Comparison of ENCODE assay signal across 9 mouse cellular contexts in the genomic region with DNA sequence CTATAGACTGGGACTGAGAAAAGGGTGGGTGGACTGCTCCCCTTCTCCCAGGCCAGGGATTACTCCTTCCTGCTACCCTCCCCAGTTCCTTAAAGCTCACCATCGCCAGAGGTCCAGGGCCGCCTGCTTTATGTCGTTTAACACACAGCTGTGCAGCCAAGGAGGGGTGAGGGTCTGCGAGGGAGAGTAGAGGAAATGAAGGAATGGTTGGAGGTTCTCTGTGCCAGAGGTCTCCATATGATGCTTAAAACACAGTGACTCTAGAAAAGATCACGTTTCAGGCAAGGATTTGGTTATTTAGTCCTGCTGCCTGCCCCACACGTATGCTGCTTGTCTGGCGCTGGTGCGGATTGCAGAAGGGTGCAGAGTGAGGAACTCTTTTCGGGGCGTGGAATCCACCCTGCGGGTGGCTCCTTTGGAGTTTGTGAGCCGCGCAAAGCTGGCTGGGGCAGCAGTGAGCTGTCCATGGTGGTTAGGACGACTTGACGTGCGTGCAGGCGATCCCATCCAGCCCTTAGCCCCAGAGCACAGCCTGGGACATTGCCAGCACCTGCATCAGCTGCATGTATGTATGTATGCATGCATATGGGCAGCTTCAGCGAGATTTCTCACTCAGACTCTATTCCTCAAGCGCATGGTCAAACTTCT. TPM values are rescaled to one million over a fixed set of nuclear protein-coding genes. Genes with fewer than 3 reads are reported as not detected.
DNase-seq lines count a peak whose midpoint lies in the region; ATAC-seq lines count a peak whose summit lies in the region.
"Had no signal": no experiment of that assay in that cellular context is flagged by ENCODE, and none has a peak within 500 bp of the region (broad histone marks: within the 10 kb centered on the region; RNA-seq: fewer than 3 reads in every experiment).

No protein-coding gene starts in this region.

- H3K27ac ChIP-seq in intestine, embryonic 14.5 days (ENCODE audit: low read depth), result no peak overlapping the region
- no peak overlapping the region for H3K27ac ChIP-seq in intestine, embryonic 16.5 days (ENCODE audit: low read length)
- no peak overlapping the region for H3K27ac ChIP-seq in embryonic facial prominence, embryonic 15.5 days (replicated peaks)
- H3K27ac ChIP-seq: liver, embryonic 14.5 days had no signal

- no peak overlapping the region for H3K4me2 ChIP-seq in intestine, embryonic 14.5 days (ENCODE audit: low read length)
- no peak overlapping the region for H3K4me2 ChIP-seq in intestine, embryonic 16.5 days (ENCODE audit: low read depth, low read length)
- peak overlapping the region; percentile 24; the same call in 1 of the 2 replicates for H3K4me2 ChIP-seq in embryonic facial prominence, embryonic 15.5 days (replicated peaks)

- H3K9me3 ChIP-seq in intestine, embryonic 14.5 days (ENCODE audit: control insufficient read depth, low read length), result no peaks in the 10 kb centered on the region
- no peaks in the 10 kb centered on the region for H3K9me3 ChIP-seq in intestine, embryonic 16.5 days (ENCODE audit: control insufficient read depth, low read length)
- no peaks in the 10 kb centered on the region for H3K9me3 ChIP-seq in embryonic facial prominence, embryonic 15.5 days (replicated peaks)

- 2% methylated on average over 19 of the region's 19 CpGs for WGBS in intestine, embryonic 14.5 days
- WGBS in intestine, embryonic 16.5 days, result 4% methylated on average over 19 of the region's 19 CpGs
- WGBS in embryonic facial prominence, embryonic 15.5 days, result 3% methylated on average over 19 of the region's 19 CpGs

- peaks cover 41% of the 10 kb centered on the region for H3K27me3 ChIP-seq in intestine, embryonic 14.5 days (replicated peaks; ENCODE audit: control insufficient read depth, insufficient read depth, low read length)
- H3K27me3 ChIP-seq in intestine, embryonic 16.5 days (replicated peaks; ENCODE audit: control insufficient read depth, insufficient read depth, low read length), result peaks cover 30% of the 10 kb centered on the region
- peaks cover 29% of the 10 kb centered on the region for H3K27me3 ChIP-seq in embryonic facial prominence, embryonic 15.5 days

- H3K36me3 ChIP-seq in intestine, embryonic 14.5 days (ENCODE audit: control insufficient read depth, insufficient read depth, low read length), result no peaks in the 10 kb centered on the region
- H3K36me3 ChIP-seq in intestine, embryonic 16.5 days (ENCODE audit: control insufficient read depth, insufficient read depth, low read length), result no peaks in the 10 kb centered on the region
- H3K36me3 ChIP-seq in embryonic facial prominence, embryonic 15.5 days, result no peaks in the 10 kb centered on the region

- H3K4me1 ChIP-seq in intestine, embryonic 14.5 days (replicated peaks; ENCODE audit: control insufficient read depth, insufficient read depth, low read length), result 0 out of 2 replicates have a peak, but pooled peaks cover 6% of the 10 kb centered on the region
- H3K4me1 ChIP-seq in intestine, embryonic 16.5 days (ENCODE audit: control insufficient read depth, insufficient read depth, low read length), result peaks cover 11% of the 10 kb centered on the region
- H3K4me1 ChIP-seq in embryonic facial prominence, embryonic 15.5 days, result peaks cover 20% of the 10 kb centered on the region

- peak; percentile 78 for DNase-seq in intestine, embryonic 14.5 days (ENCODE audit: low spot score)
- peak; percentile 81 for DNase-seq in ZHBTc4 (ENCODE audit: low read depth, low spot score)
- no peak for DNase-seq in layer of hippocampus, adult 11-12 months (ENCODE audit: low spot score)
- DNase-seq in frontal cortex, postnatal 25 days (ENCODE audit: low spot score in 2 of 2), result no peak
- DNase-seq in thymus, postnatal 14 days, result no peak

- ATAC-seq in intestine, embryonic 14.5 days (replicated peaks; ENCODE audit: low FRiP score, low TSS enrichment, low read depth), result no peak
- ATAC-seq in intestine, embryonic 16.5 days, result no peak
- peak; percentile 44; the same call in 1 of the 2 replicates for ATAC-seq in embryonic facial prominence, embryonic 15.5 days (ENCODE audit: insufficient number of reproducible peaks, low FRiP score, low TSS enrichment, low read depth)
- peak; percentile 62 for ATAC-seq in megakaryocyte progenitor cell, adult 5-6 weeks (replicated peaks; ENCODE audit: poor library complexity)

- H3K9ac ChIP-seq in intestine, embryonic 14.5 days (ENCODE audit: low read length), result no peak overlapping the region
- no peak overlapping the region for H3K9ac ChIP-seq in intestine, embryonic 16.5 days (ENCODE audit: low read depth, low read length)
- no peak overlapping the region for H3K9ac ChIP-seq in embryonic facial prominence, embryonic 15.5 days
- H3K9ac ChIP-seq: liver, embryonic 14.5 days had no signal

- no peak overlapping the region for H3K4me3 ChIP-seq in intestine, embryonic 14.5 days (ENCODE audit: low read depth, low read length)
- H3K4me3 ChIP-seq in intestine, embryonic 16.5 days (ENCODE audit: low read length), result no peak overlapping the region
- no peak overlapping the region for H3K4me3 ChIP-seq in embryonic facial prominence, embryonic 15.5 days (replicated peaks)

RNA-seq across cellular contexts. Expression of a gene that starts 4.3 kb away (rescaled TPM):
- polyA plus RNA-seq in intestine, embryonic 14.5 days (2014; fragmentation: Nextera tagmentation; extraction: Ambion mirVana), result 1.0 and 1.5 TPM in 2 replicates
- polyA plus RNA-seq in intestine, embryonic 16.5 days (2015; fragmentation: Nextera tagmentation; extraction: Ambion mirVana), result 0.76 and 0.86 TPM in 2 replicates
- 26.3 and 26.7 TPM in 2 replicates for polyA plus RNA-seq in embryonic facial prominence, embryonic 15.5 days (2015; fragmentation: Nextera tagmentation; extraction: Ambion mirVana)
- not detected in 2 replicates for total RNA-seq in megakaryocyte progenitor cell, adult 5-6 weeks (2015)
- not detected in 2 replicates for total RNA-seq in megakaryocyte progenitor cell, adult 5-6 weeks (2017)
- polyA plus RNA-seq: liver, embryonic 14.5 days had no signal

Comparison
In these comparisons a context has a peak if more than half of its experiments do, and no peak if none do; other contexts are left out.
1. ATAC-seq: peak in embryonic facial prominence, embryonic 15.5 days (single experiment) and megakaryocyte progenitor cell, adult 5-6 weeks (single experiment); none in intestine, embryonic 14.5 days (single experiment) and intestine, embryonic 16.5 days (single experiment).
2. DNase-seq: peak in intestine, embryonic 14.5 days (single experiment) and ZHBTc4 (single experiment); none in layer of hippocampus, adult 11-12 months (single experiment), frontal cortex, postnatal 25 days (0 of 2) and thymus, postnatal 14 days (single experiment).
3. RNA of a gene that starts 4.3 kb away (polyA plus RNA-seq): 26.3 to 26.7 TPM in embryonic facial prominence, embryonic 15.5 days; 1.0 to 1.5 TPM in intestine, embryonic 14.5 days and 0.76 to 0.86 TPM in intestine, embryonic 16.5 days; every median in the first group is over 10 times any median in the second.